Mouse (Mus musculus): ENCODE measurements at regions not wholly inside any gene's neighbourhood (a gene's known extent, or its start where the extent isn't known, plus 50 kb on each side); places are given as distances from the start of the nearest gene placed in this dataset.

- TF ChIP-seq EP300 (optimal IDR thresholded peaks at IDR 0.05) (no peak), CTCF (IDR thresholded peaks at IDR 0.05; ENCODE audit: low read depth) (no peak)
Measured at GRCm38 (mm10) chr3:149295942-149296341, 305.6 kb upstream of the Adgrl2 start.
